Mouse (Mus musculus) intestine, embryonic 14.5 days (tissue): ENCODE data around the gene Creb3l1. TPM values are rescaled to one million over a fixed set of nuclear protein-coding genes. Genes with fewer than 3 reads are reported as not detected.

Experiments used
- ATAC-seq: fragments of 200-750 bp; cut with Nextera tagmentation; replicated peaks from 2 replicates; pipeline ENCODE4 v1.8.0; 2017; ENCODE audit warnings: low read depth, moderate number of reproducible peaks, moderate TSS enrichment, moderate library complexity; ENCODE audit not compliant: low FRiP score, low TSS enrichment
- DNase-seq: peaks from one replicate; pipeline ENCODE4 v3.0.0-alpha.2; 2018; ENCODE audit warnings: low spot score
- H3K27ac ChIP-seq: fragments of 300-500 bp; sonication (generic); 2 replicates; pipeline ENCODE4 v1.5.1; 2014; ENCODE audit warnings: low read depth, mild to moderate bottlenecking, control low read depth
- H3K27me3 ChIP-seq: fragments of 300-500 bp; sonication (generic); replicated peaks from 2 replicates; pipeline ENCODE4 v1.6.1; 2014; ENCODE audit warnings: low read length, control low read depth; ENCODE audit not compliant: control insufficient read depth, insufficient read depth
- H3K36me3 ChIP-seq: fragments of 300-500 bp; sonication (generic); 2 replicates; pipeline ENCODE4 v1.6.1; 2014; ENCODE audit warnings: low read length, control low read depth; ENCODE audit not compliant: control insufficient read depth, insufficient read depth
- H3K4me1 ChIP-seq: fragments of 300-500 bp; sonication (generic); replicated peaks from 2 replicates; pipeline ENCODE4 v1.6.1; 2014; ENCODE audit warnings: low read length, control low read depth, mixed read lengths; ENCODE audit not compliant: control insufficient read depth, insufficient read depth
- H3K4me2 ChIP-seq: fragments of 300-500 bp; sonication (generic); 2 replicates; pipeline ENCODE4 v1.6.1; 2014; ENCODE audit warnings: low read length
- H3K4me3 ChIP-seq: fragments of 300-500 bp; sonication (generic); 2 replicates; pipeline ENCODE4 v1.5.1; 2014; ENCODE audit warnings: low read depth, low read length, control low read depth, mixed read lengths
- H3K9ac ChIP-seq: fragments of 300-500 bp; sonication (generic); 2 replicates; pipeline ENCODE4 v1.6.1; 2014; ENCODE audit warnings: mild to moderate bottlenecking, low read length
- H3K9me3 ChIP-seq: fragments of 300-500 bp; sonication (generic); 2 replicates; pipeline ENCODE4 v1.6.1; 2016; ENCODE audit warnings: low read length, control low read depth; ENCODE audit not compliant: control insufficient read depth
- WGBS: fragments of 180-500 bp; shearing (Covaris S2); extraction: QIAGEN DNeasy Blood & Tissue Kit; methylation state at CpG from one replicate; pipeline ENCODE4 v1.1.7; 2014; 5-methylcytosine and 5-hydroxymethylcytosine counted together
- polyA plus RNA-seq: library from polyadenylated mRNA; unstranded; fragments of >200 nt; fragmentation: Nextera tagmentation; extraction: Ambion mirVana; gene quantifications from 2 replicates; pipeline ENCODE4 v1.2.1, GENCODE M21; 2014

The Creb3l1 gene
- polyA plus RNA-seq, 1 experiment from 2014 or later, result 24.1 TPM

DNA sequence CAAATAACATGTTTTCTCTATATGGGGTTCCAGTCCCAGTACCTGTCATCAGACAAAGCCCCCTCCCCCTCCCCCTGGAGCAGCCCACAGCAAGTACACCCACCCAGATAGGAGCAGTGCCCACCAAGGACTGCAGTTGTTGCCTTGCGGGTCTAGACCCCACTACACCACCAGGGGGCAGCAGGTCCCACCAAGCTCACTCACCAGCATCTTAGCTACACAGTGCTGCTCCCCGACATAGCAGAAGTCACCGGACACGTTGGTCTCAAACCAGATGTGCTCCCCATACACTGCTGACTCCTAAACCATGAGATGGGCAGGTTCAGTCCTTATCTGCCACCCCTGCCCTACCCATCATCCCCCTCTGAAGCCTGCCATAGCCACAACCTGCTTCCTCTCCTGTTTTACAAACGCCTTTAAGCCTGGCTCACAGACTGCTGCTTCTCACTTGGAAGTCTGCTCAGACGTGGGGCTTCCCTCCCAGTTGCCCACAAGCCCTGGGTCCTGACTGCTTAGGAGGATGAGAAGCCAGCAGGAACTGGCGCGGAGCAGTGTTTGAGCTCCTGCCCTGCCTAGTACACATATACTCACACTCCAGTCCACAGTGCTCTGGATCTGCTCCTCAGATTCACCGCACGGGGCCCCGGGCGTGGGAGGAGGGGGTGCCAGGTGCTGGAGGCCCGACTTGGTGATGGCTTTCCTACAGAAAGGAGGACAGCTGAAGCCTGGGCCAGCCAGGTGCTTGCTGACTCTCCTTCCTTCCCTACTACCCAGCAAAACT is 79.9 kb downstream of the Creb3l1 start:
- H3K4me1 ChIP-seq, result peaks cover 24% of the 10 kb centered on the region
- no peaks in the 10 kb centered on the region for H3K9me3 ChIP-seq
- no peak overlapping the region for H3K9ac ChIP-seq
- H3K36me3 ChIP-seq, result peaks cover 29% of the 10 kb centered on the region
- DNase-seq (peak; percentile 93), ATAC-seq (peak; percentile 51; the same call in 1 of the 2 replicates)
- no peak overlapping the region for H3K4me3 ChIP-seq
- no peaks in the 10 kb centered on the region for H3K27me3 ChIP-seq
- H3K27ac ChIP-seq, result no peak overlapping the region
- H3K4me2 ChIP-seq, result 0 out of 2 replicates have a peak overlapping the region, but pooled peaks have one; percentile 7
- 42% methylated on average over 13 of the region's 13 CpGs for WGBS

DNA sequence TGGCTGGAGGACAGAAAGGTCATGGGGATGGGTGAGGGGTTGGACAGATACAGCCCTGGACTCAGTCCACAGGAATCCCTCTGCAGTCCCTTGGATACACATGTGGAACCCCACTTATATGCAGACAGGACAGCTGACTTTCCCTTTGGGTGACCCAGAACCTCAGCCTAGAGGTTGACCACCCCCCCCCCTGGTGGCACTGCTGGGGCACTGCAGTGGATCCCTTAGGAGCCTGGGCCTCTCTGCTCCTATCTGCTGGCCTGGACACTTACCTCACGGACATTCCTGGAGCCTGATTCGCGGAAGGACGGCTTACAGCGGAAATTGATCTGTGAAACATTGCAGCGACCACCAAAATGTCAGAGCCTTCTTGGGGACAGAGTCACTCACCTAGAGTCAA is 81.9 kb downstream of the Creb3l1 start:
- H3K4me2 ChIP-seq, result no peak overlapping the region
- no peak overlapping the region for H3K27ac ChIP-seq
- no peaks in the 10 kb centered on the region for H3K27me3 ChIP-seq
- H3K4me3 ChIP-seq, result no peak overlapping the region
- H3K9me3 ChIP-seq, result no peaks in the 10 kb centered on the region
- peak; percentile 52 for DNase-seq
- WGBS, result 65% methylated on average over 6 of the region's 6 CpGs
- no peak for ATAC-seq
- H3K36me3 ChIP-seq, result peaks cover 49% of the 10 kb centered on the region
- H3K4me1 ChIP-seq, result peaks cover 10% of the 10 kb centered on the region
- H3K9ac ChIP-seq, result no peak overlapping the region

DNA sequence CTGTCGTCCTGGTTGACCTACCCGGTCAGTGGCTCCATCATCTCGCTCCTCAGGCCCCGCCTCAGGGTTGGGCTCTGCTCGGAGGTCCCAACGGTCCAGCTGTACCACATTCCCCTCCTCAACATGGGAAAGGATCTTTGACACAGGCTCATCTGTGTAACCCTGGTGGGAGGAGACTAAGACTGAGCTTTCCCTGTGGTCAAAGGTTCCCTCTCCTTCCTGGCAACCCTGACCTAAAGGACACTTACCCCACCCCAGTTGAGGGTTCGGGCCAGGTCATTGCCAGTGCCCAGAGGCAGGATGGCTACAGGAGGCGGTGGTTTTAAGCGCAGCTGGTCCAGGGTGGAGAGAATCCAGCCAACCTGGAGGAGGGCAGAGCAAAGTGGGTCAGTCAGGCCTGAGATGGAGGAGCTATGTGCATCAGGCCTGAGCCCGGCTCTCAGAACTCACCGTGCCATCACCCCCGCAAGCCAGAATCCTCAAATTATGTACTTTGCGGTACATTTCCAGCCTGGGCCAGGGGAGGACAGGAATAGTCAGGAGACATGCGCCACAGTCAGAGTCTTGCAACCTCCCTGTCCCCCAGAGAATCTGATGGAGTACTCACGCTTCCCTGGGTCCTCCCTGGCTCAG is 84.9 kb downstream of the Creb3l1 start:
- DNase-seq, result no peak
- H3K9ac ChIP-seq, result no peak overlapping the region
- no peak overlapping the region for H3K4me3 ChIP-seq
- H3K36me3 ChIP-seq, result peaks cover 70% of the 10 kb centered on the region
- H3K4me1 ChIP-seq, result no peaks in the 10 kb centered on the region
- H3K9me3 ChIP-seq, result no peaks in the 10 kb centered on the region
- 83% methylated on average over 15 of the region's 15 CpGs for WGBS
- no peak overlapping the region for H3K4me2 ChIP-seq
- no peak for ATAC-seq
- no peaks in the 10 kb centered on the region for H3K27me3 ChIP-seq
- no peak overlapping the region for H3K27ac ChIP-seq

DNA sequence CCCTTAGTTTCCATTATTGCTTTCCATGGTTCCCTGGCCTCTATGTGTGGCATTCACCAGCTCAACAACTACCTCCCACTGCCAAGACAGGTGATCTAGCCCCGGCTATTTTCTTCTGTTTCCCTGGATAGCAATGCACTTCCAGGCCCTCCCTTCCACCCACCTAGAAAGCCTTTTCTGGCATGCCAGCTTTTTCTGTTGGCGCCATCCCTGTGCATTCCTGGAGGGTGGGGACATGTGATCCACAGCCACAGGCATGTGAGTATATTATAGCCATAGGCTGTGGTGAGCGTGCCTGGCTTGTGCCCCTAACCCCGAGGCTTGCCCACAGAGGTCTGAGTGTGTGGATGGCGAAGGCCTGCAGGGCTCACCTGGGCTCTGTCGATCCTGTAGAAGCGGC is 88.1 kb downstream of the Creb3l1 start:
- Histone ChIP-seq H3K9ac (no peak overlapping the region), H3K4me3 (no peak overlapping the region), H3K4me1 (peaks cover 17% of the 10 kb centered on the region), H3K36me3 (peaks cover 74% of the 10 kb centered on the region), H3K27me3 (no peaks in the 10 kb centered on the region), H3K4me2 (no peak overlapping the region), H3K27ac (no peak overlapping the region), H3K9me3 (no peaks in the 10 kb centered on the region)
- WGBS, result 92% methylated on average over 7 of the region's 7 CpGs
- ATAC-seq, result no peak
- DNase-seq, result no peak

DNA sequence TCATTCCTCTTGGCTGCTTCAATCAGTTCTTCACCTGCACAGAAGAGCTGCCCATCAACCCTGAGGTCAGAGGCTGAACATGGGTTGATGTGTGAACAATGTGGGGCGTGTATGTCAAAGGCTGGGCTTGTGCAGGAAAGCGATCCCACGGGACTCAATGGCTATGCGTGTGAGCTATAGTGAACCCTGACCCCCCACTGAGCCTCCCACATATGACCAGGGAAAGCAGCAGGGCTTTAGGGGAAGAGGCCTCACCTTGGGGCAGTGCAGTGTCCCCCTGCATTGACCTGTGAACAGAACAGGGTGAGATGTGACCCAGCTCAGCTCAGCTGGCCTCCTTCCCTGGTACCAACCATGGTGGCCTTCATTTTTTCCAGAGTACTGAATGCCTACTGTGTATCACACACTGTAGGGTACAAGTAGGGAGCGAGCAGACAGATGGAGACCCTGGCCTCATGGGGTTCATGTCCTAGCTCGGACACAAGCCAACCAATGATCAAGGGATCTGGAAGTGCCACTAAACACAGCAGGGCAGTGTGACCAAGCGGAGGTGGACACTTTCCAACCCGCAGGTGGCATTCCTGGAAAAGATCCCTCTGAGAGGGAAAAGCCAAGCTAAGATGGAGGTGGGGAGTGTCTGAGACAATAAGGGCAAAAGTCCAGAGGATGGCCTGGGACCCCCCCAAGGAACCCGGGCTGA is 89.3 kb downstream of the Creb3l1 start:
- H3K4me3 ChIP-seq, result no peak overlapping the region

DNA sequence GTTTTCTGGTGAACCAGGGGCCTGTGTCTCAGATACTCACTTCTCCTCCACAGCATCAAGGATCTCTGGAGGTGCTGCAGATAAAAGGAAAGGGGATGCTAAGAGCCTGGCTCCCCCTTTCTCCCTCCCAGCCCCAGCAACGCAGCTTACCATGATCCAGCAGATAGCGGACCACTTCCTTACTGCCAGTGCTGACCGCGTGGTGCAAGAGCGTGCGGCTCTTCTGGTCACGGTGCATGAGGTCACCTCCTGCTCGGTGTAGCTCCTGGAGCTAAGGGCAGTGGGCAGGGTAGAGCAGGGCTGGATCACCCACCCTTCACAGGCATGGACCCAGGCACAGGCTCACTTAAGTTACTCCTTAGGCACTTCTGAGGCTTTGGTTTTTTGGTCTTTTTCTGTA is 90.3 kb downstream of the Creb3l1 start:
- 28% methylated on average over 8 of the region's 8 CpGs for WGBS
- H3K9me3 ChIP-seq, result no peaks in the 10 kb centered on the region
- no peak overlapping the region for H3K9ac ChIP-seq

More for the DNA sequence above, 89.3 kb downstream of the Creb3l1 start:
- H3K4me1 ChIP-seq, result peaks cover 17% of the 10 kb centered on the region
- no peak overlapping the region for H3K4me2 ChIP-seq
- no peaks in the 10 kb centered on the region for H3K9me3 ChIP-seq
- no peak overlapping the region for H3K9ac ChIP-seq
- H3K27ac ChIP-seq, result no peak overlapping the region
- peaks cover 65% of the 10 kb centered on the region for H3K36me3 ChIP-seq
- ATAC-seq (no peak), DNase-seq (no peak)
- 86% methylated on average over 9 of the region's 9 CpGs for WGBS
- no peaks in the 10 kb centered on the region for H3K27me3 ChIP-seq

DNA sequence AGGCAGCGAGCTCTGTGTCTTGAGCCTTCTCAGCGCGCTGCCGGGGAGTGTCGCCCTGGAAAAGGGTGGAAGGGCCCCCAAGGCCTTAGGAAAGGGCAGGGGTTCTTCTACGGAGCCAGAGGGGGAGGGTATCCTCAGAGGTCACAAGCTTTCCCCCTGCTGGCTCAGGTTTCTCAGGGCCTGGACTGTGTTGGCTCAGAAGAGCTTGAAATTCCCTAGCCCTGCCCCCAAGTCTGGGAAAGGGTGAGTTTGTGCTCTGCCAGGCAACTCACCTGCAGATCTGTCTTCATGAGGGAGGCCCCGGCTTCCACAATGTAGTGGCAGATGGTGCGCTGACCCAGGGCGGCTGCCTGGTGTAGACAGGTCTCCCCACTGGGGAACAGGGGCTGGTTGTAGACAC is 90.8 kb downstream of the Creb3l1 start:
- WGBS, result 28% methylated on average over 9 of the region's 9 CpGs
- peaks cover 50% of the 10 kb centered on the region for H3K36me3 ChIP-seq
- no peak overlapping the region for H3K4me3 ChIP-seq
- no peaks in the 10 kb centered on the region for H3K9me3 ChIP-seq
- no peak overlapping the region for H3K9ac ChIP-seq
- H3K4me2 ChIP-seq, result no peak overlapping the region
- ATAC-seq (no peak), DNase-seq (no peak)
- no peaks in the 10 kb centered on the region for H3K27me3 ChIP-seq
- H3K4me1 ChIP-seq, result peaks cover 25% of the 10 kb centered on the region
- peak overlapping the region; percentile 98 for H3K27ac ChIP-seq

More for the DNA sequence above, 90.3 kb downstream of the Creb3l1 start:
- no peak overlapping the region for H3K27ac ChIP-seq
- H3K4me2 ChIP-seq, result no peak overlapping the region
- no peak for DNase-seq
- no peak overlapping the region for H3K4me3 ChIP-seq
- no peak for ATAC-seq
- H3K36me3 ChIP-seq, result peaks cover 56% of the 10 kb centered on the region
- H3K27me3 ChIP-seq, result no peaks in the 10 kb centered on the region
- peaks cover 25% of the 10 kb centered on the region for H3K4me1 ChIP-seq

DNA sequence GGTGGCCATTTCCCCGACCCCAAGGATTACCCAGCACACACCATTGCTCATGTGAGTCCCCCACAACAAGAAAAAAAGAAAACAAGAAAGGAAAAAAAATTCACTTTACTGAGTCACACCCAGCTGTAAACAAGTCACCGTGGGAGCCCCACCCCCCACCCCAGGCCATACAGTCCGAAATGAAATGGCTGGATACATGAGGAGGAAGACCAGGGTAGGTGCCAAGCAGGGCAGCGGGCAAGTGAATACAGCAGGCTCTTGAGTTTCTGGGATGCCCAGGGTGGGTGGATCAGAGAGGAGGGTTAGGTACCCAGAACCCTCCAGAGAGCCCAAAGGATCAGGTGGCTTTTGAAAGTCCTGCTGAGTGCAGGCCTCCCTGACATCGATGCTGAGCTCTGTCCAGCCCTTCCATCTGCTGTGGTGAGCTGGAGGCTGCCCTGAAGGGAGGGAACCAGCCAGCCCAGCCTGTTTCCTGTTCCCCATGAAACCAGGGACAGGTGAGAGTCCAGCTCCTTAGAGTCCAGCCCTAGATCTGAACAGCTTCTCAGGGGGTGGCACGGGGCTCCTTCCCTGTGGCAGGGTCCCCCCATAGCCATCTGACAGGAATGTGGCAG is 91.5 kb downstream of the Creb3l1 start:
- 11% methylated on average over 6 of the region's 6 CpGs for WGBS
- Histone ChIP-seq H3K9me3 (no peaks in the 10 kb centered on the region), H3K27ac (peak overlapping the region; percentile 98), H3K4me1 (peaks cover 25% of the 10 kb centered on the region), H3K4me2 (peak overlapping the region; percentile 76), H3K27me3 (no peaks in the 10 kb centered on the region), H3K36me3 (peaks cover 44% of the 10 kb centered on the region), H3K4me3 (no peak overlapping the region; the same call in 1 of the 2 replicates), H3K9ac (0 out of 2 replicates have a peak overlapping the region, but pooled peaks have one; percentile 99)
- DNase-seq (no peak), ATAC-seq (peak; percentile 21)
